Mouse (Mus musculus): Measurements from ENCODE around the gene Magi1. TPM values are rescaled to one million over a fixed set of nuclear protein-coding genes. Genes with fewer than 3 reads are reported as not detected.

Magi1 gene
- total and polyA plus RNA-seq, 3 experiments = not detected

DNA sequence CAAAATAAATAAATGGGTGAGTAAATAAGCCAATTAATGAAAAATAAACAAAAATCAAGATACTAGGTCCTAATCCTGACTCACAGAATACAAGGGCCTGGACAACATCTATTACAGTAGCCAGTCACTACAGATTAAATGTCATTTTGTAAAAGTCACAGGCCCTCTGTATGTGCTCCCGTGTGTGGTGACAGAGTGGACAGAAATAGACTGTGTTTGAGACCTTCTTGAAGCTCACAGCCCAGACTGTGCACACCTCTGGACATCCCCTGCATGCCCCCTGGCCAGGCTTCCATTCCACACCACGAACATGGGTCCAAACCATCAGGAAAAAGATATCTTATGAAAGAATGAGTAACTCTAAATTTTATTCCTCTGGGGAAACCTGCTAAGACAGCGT is 300.2 kb downstream of the Magi1 start:
- in situ Hi-C loops (cut with MboI; ENCODE audit: low pct_ligation_motif_present, low pct_unique_long_range_greater_than_20kb, low sequenced_read_pairs) = no loop called here

DNA sequence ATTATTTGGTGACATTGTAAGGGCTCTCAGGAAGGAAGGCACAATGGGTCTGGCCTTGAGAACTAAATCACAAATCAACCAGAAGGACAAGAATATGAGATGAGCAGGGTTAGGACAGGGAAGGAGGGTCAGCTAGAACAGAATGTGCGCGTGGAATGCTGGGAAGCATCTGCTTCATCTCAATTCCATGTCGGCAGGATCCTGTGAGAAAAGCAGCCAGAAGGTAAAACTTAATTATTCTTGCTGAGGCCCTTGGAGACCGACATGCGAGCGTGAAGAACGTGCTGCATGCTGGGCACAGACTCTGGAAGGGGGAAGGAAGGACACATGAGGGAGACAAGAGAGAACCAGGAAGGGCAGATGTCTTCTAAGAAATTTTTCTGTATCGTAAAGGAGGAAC is 302.5 kb downstream of the Magi1 start:
- TF ChIP-seq RCOR1 (conservative IDR thresholded peaks at IDR 0.05; ENCODE audit: low read depth, low read length) (no peak), JUND (conservative IDR thresholded peaks at IDR 0.05; ENCODE audit: low read depth, low read length) (no peak), JUN (IDR thresholded peaks at IDR 0.05; ENCODE audit: insufficient read depth, low read depth, low read length) (no peak), GABPA (IDR thresholded peaks at IDR 0.05; ENCODE audit: insufficient replicate concordance, low read depth, low read length) (no peak), CHD2 (IDR thresholded peaks at IDR 0.05; ENCODE audit: low read length) (no peak), NELFE (IDR thresholded peaks at IDR 0.05; ENCODE audit: low read depth, low read length) (no peak), USF1 (IDR thresholded peaks at IDR 0.05; ENCODE audit: low read depth, low read length) (no peak), MAZ (IDR thresholded peaks at IDR 0.05; ENCODE audit: low read depth, low read length) (no peak), MAX (IDR thresholded peaks at IDR 0.05; ENCODE audit: low read length) (no peak), IRF4 (IDR thresholded peaks at IDR 0.05; ENCODE audit: low read depth, low read length) (no peak), ZNF384 (IDR thresholded peaks at IDR 0.05; ENCODE audit: low read depth, low read length) (no peak)
- DNase-seq (ENCODE audit: extremely low read depth) = no peak
- dilution Hi-C loops (cut with MboI; ENCODE audit: extremely low pct_ligation_motif_present, extremely low pct_unique_long_range_greater_than_20kb, low sequenced_read_pairs) = no loop called here
- Histone ChIP-seq H3K79me2 (replicated peaks; ENCODE audit: control insufficient read depth, extremely low read depth, insufficient read depth, poor library complexity, severe bottlenecking) (no peaks in the 10 kb centered on the region), H3K4me2 (ENCODE audit: insufficient read depth, low read depth, poor library complexity, severe bottlenecking) (no peak overlapping the region), H3K9ac (ENCODE audit: insufficient read depth, low read depth) (no peak overlapping the region), H3K9me3 (replicated peaks; ENCODE audit: low read length) (peaks cover 76% of the 10 kb centered on the region), H3K36me3 (replicated peaks in 1 of 2; ENCODE audit: control insufficient read depth in 1 of 2, insufficient read depth in 1 of 2, low read length in 1 of 2) (no peaks in the 10 kb centered on the region), H3K27ac (ENCODE audit: insufficient read depth, low read depth) (no peak overlapping the region), H3K4me1 (ENCODE audit: control insufficient read depth in 1 of 2, insufficient read depth in 2 of 2) (no peaks in the 10 kb centered on the region), H3K4me3 (replicated peaks in 1 of 3; ENCODE audit: low read depth in 2 of 3, low read length in 2 of 3, poor library complexity in 1 of 3) (no peak overlapping the region), H3K27me3 (replicated peaks) (no peaks in the 10 kb centered on the region)
- in situ Hi-C loops (cut with MboI; ENCODE audit: low pct_ligation_motif_present, low pct_unique_long_range_greater_than_20kb, low sequenced_read_pairs) = no loop called here

More for the DNA sequence above, 300.2 kb downstream of the Magi1 start:
- Histone ChIP-seq H3K27ac (ENCODE audit: insufficient read depth, low read depth) (no peak overlapping the region), H3K79me2 (replicated peaks; ENCODE audit: control insufficient read depth, extremely low read depth, insufficient read depth, poor library complexity, severe bottlenecking) (no peaks in the 10 kb centered on the region), H3K4me1 (ENCODE audit: control insufficient read depth in 1 of 2, insufficient read depth in 2 of 2) (no peaks in the 10 kb centered on the region), H3K4me2 (ENCODE audit: insufficient read depth, low read depth, poor library complexity, severe bottlenecking) (no peak overlapping the region), H3K9ac (ENCODE audit: insufficient read depth, low read depth) (no peak overlapping the region), H3K27me3 (replicated peaks) (no peaks in the 10 kb centered on the region), H3K4me3 (replicated peaks in 1 of 3; ENCODE audit: low read depth in 2 of 3, low read length in 2 of 3, poor library complexity in 1 of 3) (no peak overlapping the region), H3K36me3 (replicated peaks in 1 of 2; ENCODE audit: control insufficient read depth in 1 of 2, insufficient read depth in 1 of 2, low read length in 1 of 2) (no peaks in the 10 kb centered on the region), H3K9me3 (replicated peaks; ENCODE audit: low read length) (peaks cover 65% of the 10 kb centered on the region)
- DNase-seq (ENCODE audit: extremely low read depth) = no peak
- dilution Hi-C loops (cut with MboI; ENCODE audit: extremely low pct_ligation_motif_present, extremely low pct_unique_long_range_greater_than_20kb, low sequenced_read_pairs) = no loop called here
- TF ChIP-seq MAZ (IDR thresholded peaks at IDR 0.05; ENCODE audit: low read depth, low read length) = no peak
- no peak for TF ChIP-seq UBTF (IDR thresholded peaks at IDR 0.05; ENCODE audit: low read depth, low read length)
- no peak for TF ChIP-seq NELFE (IDR thresholded peaks at IDR 0.05; ENCODE audit: low read depth, low read length)
- no peak for TF ChIP-seq E2F4 (IDR thresholded peaks at IDR 0.05; ENCODE audit: insufficient replicate concordance, low read depth, low read length)
- TF ChIP-seq MAFK (IDR thresholded peaks at IDR 0.05; ENCODE audit: insufficient replicate concordance, low read length) = no peak
- no peak for TF ChIP-seq IRF4 (IDR thresholded peaks at IDR 0.05; ENCODE audit: low read depth, low read length)
- TF ChIP-seq MYC (IDR thresholded peaks at IDR 0.05; ENCODE audit: low read depth, low read length) = no peak
- TF ChIP-seq SMC3 (IDR thresholded peaks at IDR 0.05; ENCODE audit: low read depth, low read length) = no peak
- TF ChIP-seq GABPA (IDR thresholded peaks at IDR 0.05; ENCODE audit: insufficient replicate concordance, low read depth, low read length) = no peak
- no peak for TF ChIP-seq JUND (conservative IDR thresholded peaks at IDR 0.05; ENCODE audit: low read depth, low read length)
- TF ChIP-seq POLR2A (IDR thresholded peaks at IDR 0.05; ENCODE audit: low read depth, low read length) = no peak
- TF ChIP-seq ELF1 (IDR thresholded peaks at IDR 0.05; ENCODE audit: low read depth, low read length) = no peak
- no peak for TF ChIP-seq MEF2A (IDR thresholded peaks at IDR 0.05; ENCODE audit: borderline replicate concordance, low read depth, low read length)
- no peak for TF ChIP-seq BHLHE40 (IDR thresholded peaks at IDR 0.05; ENCODE audit: low read depth, low read length)

All from CH12.LX (cell line).